Mouse (Mus musculus): ENCODE data around the gene Chml. TPM values are rescaled to one million over a fixed set of nuclear protein-coding genes. Genes with fewer than 3 reads are reported as not detected.

Gene Chml
- polyA plus RNA-seq, 1 experiment, result 13.7 TPM

GRCm38 (mm10) chr1:175701145-175701544 lies 8.4 kb upstream of the Chml start:
- Histone ChIP-seq H3K36me3 (ENCODE audit: control insufficient read depth, insufficient read depth, low read length, poor library complexity, severe bottlenecking) (no peaks in the 10 kb centered on the region), H3K9me3 (replicated peaks; ENCODE audit: control insufficient read depth, insufficient read depth, low read length, poor library complexity, severe bottlenecking) (no peaks in the 10 kb centered on the region), H3K4me3 (ENCODE audit: low read depth, low read length) (no peak overlapping the region), H3K9ac (ENCODE audit: low read depth, poor library complexity, severe bottlenecking) (no peak overlapping the region), H3K27ac (ENCODE audit: insufficient read depth, low read length) (no peak overlapping the region), H3K27me3 (ENCODE audit: control insufficient read depth, insufficient read depth, low read length, poor library complexity, severe bottlenecking) (no peaks in the 10 kb centered on the region; the same call in 1 of the 2 replicates), H3K4me1 (ENCODE audit: control insufficient read depth, insufficient read depth, low read length) (no peaks in the 10 kb centered on the region)
- TF ChIP-seq POLR2A (IDR thresholded peaks at IDR 0.05; ENCODE audit: insufficient read depth, low read length) (no peak), CTCF (IDR thresholded peaks at IDR 0.05; ENCODE audit: low read depth, low read length) (no peak), EP300 (IDR thresholded peaks at IDR 0.05; ENCODE audit: insufficient read depth, low read depth, low read length) (no peak)

- Histone ChIP-seq H3K9ac (ENCODE audit: low read depth, poor library complexity, severe bottlenecking) (no peak overlapping the region), H3K4me1 (ENCODE audit: control insufficient read depth, insufficient read depth, low read length) (no peaks in the 10 kb centered on the region), H3K4me3 (ENCODE audit: low read depth, low read length) (no peak overlapping the region), H3K27ac (ENCODE audit: insufficient read depth, low read length) (no peak overlapping the region), H3K36me3 (ENCODE audit: control insufficient read depth, insufficient read depth, low read length, poor library complexity, severe bottlenecking) (no peaks in the 10 kb centered on the region), H3K9me3 (replicated peaks; ENCODE audit: control insufficient read depth, insufficient read depth, low read length, poor library complexity, severe bottlenecking) (no peaks in the 10 kb centered on the region), H3K27me3 (ENCODE audit: control insufficient read depth, insufficient read depth, low read length, poor library complexity, severe bottlenecking) (no peaks in the 10 kb centered on the region; the same call in 1 of the 2 replicates)
- TF ChIP-seq EP300 (IDR thresholded peaks at IDR 0.05; ENCODE audit: insufficient read depth, low read depth, low read length) (peak; percentile 35; the same call in 1 of the 2 replicates), CTCF (IDR thresholded peaks at IDR 0.05; ENCODE audit: low read depth, low read length) (no peak)
These were observed 7.1 kb upstream of the Chml start for GRCm38 (mm10) chr1:175699796-175700195.

GRCm38 (mm10) chr1:175699375-175699774 lies 6.7 kb upstream of the Chml start:
- H3K36me3 ChIP-seq (ENCODE audit: control insufficient read depth, insufficient read depth, low read length, poor library complexity, severe bottlenecking), result no peaks in the 10 kb centered on the region
- no peak for TF ChIP-seq CTCF (IDR thresholded peaks at IDR 0.05; ENCODE audit: low read depth, low read length)
- no peak overlapping the region for H3K27ac ChIP-seq (ENCODE audit: insufficient read depth, low read length)

GRCm38 (mm10) chr1:175698293-175698692 lies 5.6 kb upstream of the Chml start, which contains the start of gene Wdr64:
Wdr64 (plus strand) TSS chr1:175698593.
- no peaks in the 10 kb centered on the region; the same call in 1 of the 2 replicates for H3K27me3 ChIP-seq (ENCODE audit: control insufficient read depth, insufficient read depth, low read length, poor library complexity, severe bottlenecking)
- no peak for TF ChIP-seq POLR2A (IDR thresholded peaks at IDR 0.05; ENCODE audit: insufficient read depth, low read length)
- no peaks in the 10 kb centered on the region for H3K9me3 ChIP-seq (replicated peaks; ENCODE audit: control insufficient read depth, insufficient read depth, low read length, poor library complexity, severe bottlenecking)
- H3K4me3 ChIP-seq (ENCODE audit: low read depth, low read length), result no peak within 1 kb of the TSS
- H3K36me3 ChIP-seq (ENCODE audit: control insufficient read depth, insufficient read depth, low read length, poor library complexity, severe bottlenecking), result no peaks in the 10 kb centered on the region
- H3K4me1 ChIP-seq (ENCODE audit: control insufficient read depth, insufficient read depth, low read length), result no peaks in the 10 kb centered on the region
- H3K9ac ChIP-seq (ENCODE audit: low read depth, poor library complexity, severe bottlenecking), result no peak within 1 kb of the TSS
- no peak within 1 kb of the TSS for H3K27ac ChIP-seq (ENCODE audit: insufficient read depth, low read length)

More at GRCm38 (mm10) chr1:175699375-175699774, 6.7 kb upstream of the Chml start:
- H3K4me3 ChIP-seq (ENCODE audit: low read depth, low read length), result no peak overlapping the region
- no peak overlapping the region for H3K9ac ChIP-seq (ENCODE audit: low read depth, poor library complexity, severe bottlenecking)
- H3K9me3 ChIP-seq (replicated peaks; ENCODE audit: control insufficient read depth, insufficient read depth, low read length, poor library complexity, severe bottlenecking), result no peaks in the 10 kb centered on the region
- no peaks in the 10 kb centered on the region for H3K4me1 ChIP-seq (ENCODE audit: control insufficient read depth, insufficient read depth, low read length)
- no peaks in the 10 kb centered on the region; the same call in 1 of the 2 replicates for H3K27me3 ChIP-seq (ENCODE audit: control insufficient read depth, insufficient read depth, low read length, poor library complexity, severe bottlenecking)

- Histone ChIP-seq H3K4me3 (ENCODE audit: low read depth, low read length) (no peak overlapping the region), H3K4me1 (ENCODE audit: control insufficient read depth, insufficient read depth, low read length) (peaks cover 4% of the 10 kb centered on the region), H3K27me3 (ENCODE audit: control insufficient read depth, insufficient read depth, low read length, poor library complexity, severe bottlenecking) (no peaks in the 10 kb centered on the region), H3K36me3 (ENCODE audit: control insufficient read depth, insufficient read depth, low read length, poor library complexity, severe bottlenecking) (no peaks in the 10 kb centered on the region), H3K9ac (ENCODE audit: low read depth, poor library complexity, severe bottlenecking) (peak overlapping the region; percentile 33; the same call in 1 of the 2 replicates), H3K27ac (ENCODE audit: insufficient read depth, low read length) (no peak overlapping the region), H3K9me3 (replicated peaks; ENCODE audit: control insufficient read depth, insufficient read depth, low read length, poor library complexity, severe bottlenecking) (no peaks in the 10 kb centered on the region)
- no peak for TF ChIP-seq CTCF (IDR thresholded peaks at IDR 0.05; ENCODE audit: low read depth, low read length)
- no peak for TF ChIP-seq POLR2A (IDR thresholded peaks at IDR 0.05; ENCODE audit: insufficient read depth, low read length)
- no peak for TF ChIP-seq EP300 (IDR thresholded peaks at IDR 0.05; ENCODE audit: insufficient read depth, low read depth, low read length)
These were observed 794 bp upstream of the Chml start for GRCm38 (mm10) chr1:175693429-175693960.

GRCm38 (mm10) chr1:175692997-175693361 lies 278 bp upstream of the Chml start:
- Histone ChIP-seq H3K9me3 (replicated peaks; ENCODE audit: control insufficient read depth, insufficient read depth, low read length, poor library complexity, severe bottlenecking) (no peaks in the 10 kb centered on the region), H3K27me3 (ENCODE audit: control insufficient read depth, insufficient read depth, low read length, poor library complexity, severe bottlenecking) (no peaks in the 10 kb centered on the region), H3K36me3 (ENCODE audit: control insufficient read depth, insufficient read depth, low read length, poor library complexity, severe bottlenecking) (no peaks in the 10 kb centered on the region), H3K9ac (ENCODE audit: low read depth, poor library complexity, severe bottlenecking) (peak overlapping the region; percentile 33; the same call in 1 of the 2 replicates), H3K4me3 (ENCODE audit: low read depth, low read length) (peak overlapping the region; percentile 56), H3K4me1 (ENCODE audit: control insufficient read depth, insufficient read depth, low read length) (peaks cover 4% of the 10 kb centered on the region), H3K27ac (ENCODE audit: insufficient read depth, low read length) (no peak overlapping the region)
- TF ChIP-seq POLR2A (IDR thresholded peaks at IDR 0.05; ENCODE audit: insufficient read depth, low read length), result no peak
- TF ChIP-seq EP300 (IDR thresholded peaks at IDR 0.05; ENCODE audit: insufficient read depth, low read depth, low read length), result no peak
- TF ChIP-seq CTCF (IDR thresholded peaks at IDR 0.05; ENCODE audit: low read depth, low read length), result no peak
